Mouse (Mus musculus) midbrain, embryonic 16.5 days (tissue): ENCODE results near the gene E330014E10Rik. TPM values are rescaled to one million over a fixed set of nuclear protein-coding genes. Genes with fewer than 3 reads are reported as not detected.
"Not testable (repeated sequence)": the region's sequence is repeated elsewhere in the genome, so short reads cannot be mapped to it uniquely, and the experiment has no call there.

ENCODE experiments used
- ATAC-seq: fragments of 200-750 bp; cut with Nextera tagmentation; 2 replicates; pipeline ENCODE4 v1.8.0; 2017; ENCODE audit warnings: moderate TSS enrichment
- H3K27ac ChIP-seq: fragments of 300-500 bp; sonication (generic); 2 replicates; pipeline ENCODE4 v1.5.1; 2014; ENCODE audit warnings: mild to moderate bottlenecking, low read length, mixed read lengths
- H3K27me3 ChIP-seq: fragments of 300-500 bp; sonication (generic); 2 replicates; pipeline ENCODE4 v1.6.1; 2014; ENCODE audit warnings: low read depth, low read length, mixed read lengths; ENCODE audit not compliant: control insufficient read depth, insufficient read depth
- H3K36me3 ChIP-seq: fragments of 300-500 bp; sonication (generic); 2 replicates; pipeline ENCODE4 v1.6.1; 2014; ENCODE audit warnings: mild to moderate bottlenecking, low read length, moderate library complexity, mixed read lengths; ENCODE audit not compliant: control insufficient read depth, insufficient read depth
- H3K4me1 ChIP-seq: fragments of 300-500 bp; sonication (generic); 2 replicates; pipeline ENCODE4 v1.6.1; 2014; ENCODE audit warnings: mild to moderate bottlenecking, low read length, mixed read lengths; ENCODE audit not compliant: control insufficient read depth, insufficient read depth
- H3K4me2 ChIP-seq: fragments of 300-500 bp; sonication (generic); 2 replicates; pipeline ENCODE4 v1.6.1; 2014; ENCODE audit warnings: mild to moderate bottlenecking, low read length, mixed read lengths
- H3K4me3 ChIP-seq: fragments of 300-500 bp; sonication (generic); 2 replicates; pipeline ENCODE4 v1.5.1; 2014; ENCODE audit warnings: low read depth, mild to moderate bottlenecking, low read length, moderate library complexity, mixed read lengths
- H3K9ac ChIP-seq: fragments of 300-500 bp; sonication (generic); 2 replicates; pipeline ENCODE4 v1.6.1; 2014; ENCODE audit warnings: low read depth, low read length, mixed read lengths
- H3K9me3 ChIP-seq: fragments of 300-500 bp; sonication (generic); replicated peaks from 2 replicates; pipeline ENCODE4 v1.6.1; 2014; ENCODE audit warnings: mild to moderate bottlenecking, low read length, mixed read lengths; ENCODE audit not compliant: control insufficient read depth, poor library complexity, severe bottlenecking
- WGBS: fragments of 180-500 bp; shearing (Covaris S2); extraction: QIAGEN DNeasy Blood & Tissue Kit; methylation state at CpG from one replicate; pipeline ENCODE4 v1.1.7; 2014; 5-methylcytosine and 5-hydroxymethylcytosine counted together
- polyA plus RNA-seq: library from polyadenylated mRNA; unstranded; fragments of >200 nt; fragmentation: Nextera tagmentation; extraction: Ambion mirVana; gene quantifications from 2 replicates; pipeline ENCODE4 v1.2.1, GENCODE M21; 2015

Gene E330014E10Rik
- not detected in 2 replicates for polyA plus RNA-seq

GRCm38 (mm10) chr5:95775690-95776089, at the start of gene E330014E10Rik:
E330014E10Rik (plus strand) TSS chr5:95775990.
- ATAC-seq, H3K36me3 ChIP-seq, H3K27ac ChIP-seq, H3K4me3 ChIP-seq, H3K4me1 ChIP-seq, H3K27me3 ChIP-seq, H3K9ac ChIP-seq, H3K4me2 ChIP-seq, H3K9me3 ChIP-seq: not testable (repeated sequence)
- WGBS, result no CpG with 5 or more reads among the region's 2 CpGs

GRCm38 (mm10) chr5:95736073-95736472, 39.7 kb upstream of the E330014E10Rik start, which contains the start of gene Gm7978:
Gm7978 (minus strand) TSS chr5:95736173.
- no CpG with 5 or more reads among the region's 1 CpGs for WGBS
- H3K27ac ChIP-seq, H3K27me3 ChIP-seq, H3K9me3 ChIP-seq, H3K36me3 ChIP-seq, H3K4me3 ChIP-seq, ATAC-seq, H3K4me2 ChIP-seq, H3K9ac ChIP-seq, H3K4me1 ChIP-seq: not testable (repeated sequence)

- H3K4me1 ChIP-seq, H3K36me3 ChIP-seq, ATAC-seq, H3K27ac ChIP-seq, H3K4me2 ChIP-seq, H3K9me3 ChIP-seq, H3K4me3 ChIP-seq, H3K9ac ChIP-seq, H3K27me3 ChIP-seq: not testable (repeated sequence)
- no CpG with 5 or more reads among the region's 3 CpGs for WGBS
Observed at GRCm38 (mm10) chr5:95741714-95742113, 34.1 kb upstream of the E330014E10Rik start, which contains the start of gene Gm7982. Gm7982 (plus strand) TSS chr5:95742014.

GRCm38 (mm10) chr5:95810841-95811240, 35.1 kb downstream of the E330014E10Rik start:
- not testable (repeated sequence) for H3K27me3 ChIP-seq, H3K9ac ChIP-seq, H3K4me1 ChIP-seq, H3K9me3 ChIP-seq, H3K4me3 ChIP-seq, ATAC-seq, H3K36me3 ChIP-seq, H3K4me2 ChIP-seq, H3K27ac ChIP-seq
- 60% methylated on average over 2 of the region's 2 CpGs for WGBS

- no peaks in the 10 kb centered on the region for H3K4me1 ChIP-seq
- peaks cover 4% of the 10 kb centered on the region; the same call in 1 of the 2 replicates for H3K9me3 ChIP-seq
- WGBS, result 70% methylated on average over 4 of the region's 4 CpGs
- H3K4me2 ChIP-seq, result no peak overlapping the region
- no peaks in the 10 kb centered on the region for H3K36me3 ChIP-seq
- no peaks in the 10 kb centered on the region for H3K27me3 ChIP-seq
- H3K4me3 ChIP-seq, result no peak overlapping the region
- H3K27ac ChIP-seq, result no peak overlapping the region
- no peak overlapping the region for H3K9ac ChIP-seq
- no peak for ATAC-seq
Observed at GRCm38 (mm10) chr5:95836580-95836979, 60.8 kb downstream of the E330014E10Rik start.

GRCm38 (mm10) chr5:95854030-95854429, 78.2 kb downstream of the E330014E10Rik start:
- H3K4me3 ChIP-seq, result no peak overlapping the region

More at GRCm38 (mm10) chr5:95854030-95854429, 78.2 kb downstream of the E330014E10Rik start:
- Histone ChIP-seq H3K27me3 (no peaks in the 10 kb centered on the region), H3K4me1 (no peaks in the 10 kb centered on the region), H3K27ac (no peak overlapping the region), H3K9ac (no peak overlapping the region), H3K4me2 (no peak overlapping the region), H3K9me3 (peaks cover 5% of the 10 kb centered on the region), H3K36me3 (no peaks in the 10 kb centered on the region)
- WGBS, result 91% methylated on average over 3 of the region's 3 CpGs
- ATAC-seq, result no peak

Other genes with a start within 250 kb of the E330014E10Rik start
- gene Gm7971, start 181.1 kb upstream of the E330014E10Rik start, polyA plus RNA-seq, result not detected in 2 replicates
- gene Gm7978, start 39.8 kb upstream of the E330014E10Rik start, polyA plus RNA-seq, result not detected in 2 replicates
- gene Gm7982, start 34.0 kb upstream of the E330014E10Rik start, polyA plus RNA-seq, result not detected in 2 replicates
- 0.19 and 0.79 TPM in 2 replicates for gene Cxcl13, start 181.0 kb downstream of the E330014E10Rik start, polyA plus RNA-seq